Mouse (Mus musculus) embryonic fibroblast, embryonic 13.5 days (primary cell): ENCODE data around the gene Slc9a9.

Experiments
- CTCF ChIP-seq: IDR thresholded peaks from 2 replicates; pipeline ENCODE4 v1.5.1; 2011; ENCODE audit warnings: mild to moderate bottlenecking, control low read depth, low read length, moderate library complexity, borderline replicate concordance; ENCODE audit not compliant: insufficient read depth
- POLR2A ChIP-seq: IDR thresholded peaks from 2 replicates; pipeline ENCODE4 v1.6.1; 2011; ENCODE audit warnings: low read depth, mild to moderate bottlenecking, control low read depth, low read length, moderate library complexity

DNA sequence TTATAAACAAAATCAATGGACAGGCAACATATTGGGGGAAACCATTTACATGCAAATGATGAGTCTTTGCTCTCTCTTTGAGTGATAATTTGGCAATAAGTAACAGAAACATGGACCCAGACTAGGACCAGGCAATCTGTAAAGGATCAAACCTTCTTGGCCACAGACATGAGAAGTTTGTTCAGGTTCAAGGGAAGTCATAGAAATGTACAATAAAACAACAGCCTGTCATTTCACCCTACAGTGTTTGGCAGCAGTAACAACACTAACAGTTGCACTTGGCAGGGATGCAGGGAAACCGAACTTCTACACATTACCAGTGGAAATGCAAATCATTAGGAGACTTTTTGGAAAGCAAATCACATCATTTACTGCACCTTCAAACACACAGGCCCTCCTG, 164.1 kb downstream of the Slc9a9 start:
- no peak for TF ChIP-seq POLR2A
- TF ChIP-seq CTCF = no peak
